Mouse (Mus musculus) embryonic fibroblast, embryonic 13.5 days (primary cell): ENCODE results near the gene Prss45. TPM values are rescaled to one million over a fixed set of nuclear protein-coding genes. Genes with fewer than 3 reads are reported as not detected.
"Not testable (repeated sequence)": the region's sequence is repeated elsewhere in the genome, so short reads cannot be mapped to it uniquely, and the experiment has no call there.

Experiments
- H3K27ac ChIP-seq: 2 replicates; pipeline ENCODE4 v1.5.1; 2012; ENCODE audit warnings: low read length, control low read depth, inconsistent platforms; ENCODE audit not compliant: insufficient read depth
- H3K4me1 ChIP-seq: 2 replicates; pipeline ENCODE4 v1.6.1; 2011; ENCODE audit warnings: low read length; ENCODE audit not compliant: control insufficient read depth, insufficient read depth
- H3K4me3 ChIP-seq: 2 replicates; pipeline ENCODE4 v1.5.1; 2011; ENCODE audit warnings: mild to moderate bottlenecking, control low read depth, low read length; ENCODE audit not compliant: insufficient read depth
- CTCF ChIP-seq: IDR thresholded peaks from 2 replicates; pipeline ENCODE4 v1.5.1; 2011; ENCODE audit warnings: mild to moderate bottlenecking, control low read depth, low read length, moderate library complexity, borderline replicate concordance; ENCODE audit not compliant: insufficient read depth
- POLR2A ChIP-seq: IDR thresholded peaks from 2 replicates; pipeline ENCODE4 v1.6.1; 2011; ENCODE audit warnings: low read depth, mild to moderate bottlenecking, control low read depth, low read length, moderate library complexity
- polyA plus RNA-seq: library from polyadenylated mRNA; stranded (reverse); fragments of >200 nt; gene quantifications from 2 replicates; pipeline ENCODE4 v1.2.4, GENCODE M21; 2011; ENCODE audit warnings: low read depth; ENCODE audit not compliant: missing spikeins, insufficient read length

Gene Prss45
- not detected in 2 replicates for polyA plus RNA-seq

DNA sequence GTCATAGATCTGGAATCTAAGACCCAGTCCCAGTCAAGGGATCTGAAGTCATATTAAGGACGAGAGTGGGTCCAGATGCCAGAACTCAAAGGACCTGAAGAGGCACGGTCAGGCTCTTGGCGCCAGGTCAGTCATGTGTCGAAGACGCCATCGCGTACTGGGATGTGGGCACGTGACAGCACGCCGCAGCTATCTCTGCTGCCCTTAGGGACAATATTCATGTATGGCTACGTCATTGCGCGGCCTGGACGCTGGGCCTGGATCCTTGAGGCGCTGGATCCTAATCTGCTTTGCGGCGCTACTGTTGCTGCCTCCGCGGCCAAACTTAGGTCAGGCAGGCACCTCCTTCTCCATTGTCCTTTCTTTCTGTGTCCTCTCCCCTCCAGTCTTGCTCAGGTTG, at the start of gene Prss45:
Prss45 (plus strand) TSS at position 178 of the 400 bp plus-strand sequence.
- TF ChIP-seq CTCF (no peak), POLR2A (no peak)
- Histone ChIP-seq H3K4me3 (no peak within 1 kb of the TSS), H3K27ac (no peak within 1 kb of the TSS), H3K4me1 (no peaks in the 10 kb centered on the region)

DNA sequence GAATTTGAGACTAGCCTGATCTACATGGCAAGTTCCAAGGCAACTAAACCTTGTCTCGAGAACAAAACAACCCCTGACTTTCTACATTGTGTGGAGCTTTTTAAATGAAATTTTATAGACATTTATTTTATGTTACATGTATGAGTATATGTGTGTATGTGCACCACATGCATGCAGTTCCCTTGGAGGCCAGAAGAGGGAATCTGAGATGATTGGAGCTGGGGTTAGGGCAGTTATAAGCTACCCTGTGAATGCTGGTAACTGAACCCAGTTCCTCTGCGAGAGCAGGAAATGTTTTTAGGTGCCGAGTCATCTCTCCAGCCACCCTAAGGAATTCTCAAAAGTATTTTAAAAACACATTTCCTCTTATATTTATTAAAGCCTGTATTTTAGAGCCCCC, 46.2 kb upstream of the Prss45 start:
- no peak for TF ChIP-seq POLR2A
- no peak for TF ChIP-seq CTCF
- Histone ChIP-seq H3K4me3 (no peak overlapping the region), H3K27ac (no peak overlapping the region), H3K4me1 (no peaks in the 10 kb centered on the region)

DNA sequence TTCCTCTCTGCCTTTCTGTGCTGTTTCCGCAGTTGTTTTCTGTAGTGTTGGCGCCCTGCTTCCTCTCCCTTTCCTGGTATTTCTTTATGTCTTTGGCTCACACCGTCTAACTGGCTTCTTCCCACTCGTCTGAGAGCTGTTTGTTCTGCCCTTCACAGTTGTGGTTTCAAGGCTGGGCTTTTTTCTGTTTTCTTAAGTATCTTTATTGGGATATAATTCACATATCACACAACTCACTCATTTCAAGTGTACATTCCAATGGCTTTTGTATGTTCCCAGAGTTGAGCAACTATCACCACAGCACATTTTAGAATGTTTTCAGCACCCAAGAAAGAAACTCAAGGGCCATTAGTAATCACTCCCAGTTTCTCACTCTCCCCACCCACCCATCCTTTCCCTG, 43.9 kb upstream of the Prss45 start:
- no peaks in the 10 kb centered on the region for H3K4me1 ChIP-seq
- TF ChIP-seq CTCF (no peak), POLR2A (no peak)
- H3K4me3 ChIP-seq, result no peak overlapping the region
- H3K27ac ChIP-seq, result peak overlapping the region; percentile 92

DNA sequence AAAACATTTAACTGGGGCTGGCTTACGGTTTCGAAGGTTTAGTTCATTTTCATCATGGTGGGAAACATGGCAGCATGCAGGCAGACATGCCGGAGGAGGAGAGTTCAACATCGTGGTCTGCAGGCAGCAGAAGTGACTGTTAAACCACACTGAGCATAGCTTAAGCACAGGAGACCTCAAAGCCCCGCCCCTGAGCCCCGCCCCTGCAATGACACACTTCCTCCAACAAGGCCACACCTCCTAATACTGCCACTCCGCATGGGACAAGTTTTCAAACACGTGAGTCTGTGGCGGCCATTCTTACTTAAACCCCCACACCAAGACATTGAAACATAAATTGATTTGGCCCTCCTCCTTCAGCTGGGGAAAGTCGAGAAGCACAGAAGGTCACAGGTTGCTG, 37.4 kb upstream of the Prss45 start:
- H3K27ac ChIP-seq, result no peak overlapping the region
- TF ChIP-seq CTCF (no peak), POLR2A (no peak)
- H3K4me3 ChIP-seq, result no peak overlapping the region
- H3K4me1 ChIP-seq, result no peaks in the 10 kb centered on the region

DNA sequence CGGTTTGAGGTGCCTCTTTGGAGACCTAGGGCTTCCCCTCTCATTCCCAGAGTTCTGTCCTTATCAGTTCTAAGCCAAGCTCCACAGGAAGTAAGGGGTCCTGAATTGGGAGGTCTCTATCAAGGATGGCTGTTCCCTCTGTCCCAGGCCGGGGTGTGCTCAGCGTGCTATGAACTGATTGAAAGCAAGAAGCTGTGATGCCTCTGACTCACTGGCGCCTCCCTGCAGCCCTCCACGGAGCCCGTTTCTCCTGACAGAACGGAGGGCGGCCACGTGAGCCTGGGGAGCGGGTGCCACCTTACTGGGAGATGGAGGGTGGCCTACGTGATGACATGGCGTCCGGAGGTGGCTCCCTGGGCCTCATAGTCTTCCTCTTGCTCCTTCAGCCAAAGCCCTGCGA, 36.5 kb upstream of the Prss45 start, which contains the start of gene Prss42:
Prss42 (plus strand) TSS at position 301 of the 400 bp plus-strand sequence.
- H3K27ac ChIP-seq, result no peak within 1 kb of the TSS
- H3K4me3 ChIP-seq, result no peak within 1 kb of the TSS
- no peaks in the 10 kb centered on the region for H3K4me1 ChIP-seq
- TF ChIP-seq POLR2A (no peak), CTCF (no peak)

DNA sequence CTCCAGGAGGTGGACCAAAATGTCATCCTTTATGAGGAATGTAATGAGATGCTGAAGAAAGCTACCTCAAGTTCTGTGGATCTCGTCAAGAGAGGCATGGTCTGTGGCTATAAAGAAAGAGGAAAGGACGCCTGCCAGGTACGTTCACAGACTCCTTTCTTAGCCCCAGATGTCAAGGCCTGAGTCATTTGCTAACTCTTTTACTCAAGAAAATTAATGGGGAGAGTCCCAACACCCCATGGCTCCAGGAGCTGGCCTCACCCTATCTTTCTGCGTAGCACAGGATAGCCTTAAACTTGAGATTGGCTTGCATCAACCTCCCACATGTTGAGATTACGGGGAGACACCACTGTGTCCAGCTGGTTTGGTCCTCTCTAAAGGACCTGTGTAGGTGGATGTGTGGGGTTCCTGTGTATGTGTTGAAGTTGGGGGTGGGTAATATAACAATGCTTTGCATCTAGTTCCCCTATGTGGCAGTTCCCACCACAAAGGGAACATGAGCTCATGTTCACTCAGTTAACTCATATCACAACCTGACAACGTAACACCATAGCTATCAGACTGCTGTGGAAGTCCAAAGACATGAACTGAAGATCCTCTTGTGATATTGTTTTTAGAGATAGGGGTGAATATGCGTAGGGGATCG, 33.4 kb upstream of the Prss45 start:
- no peak overlapping the region for H3K27ac ChIP-seq
- TF ChIP-seq CTCF, result no peak
- TF ChIP-seq POLR2A, result no peak
- no peaks in the 10 kb centered on the region for H3K4me1 ChIP-seq
- H3K4me3 ChIP-seq, result no peak overlapping the region

DNA sequence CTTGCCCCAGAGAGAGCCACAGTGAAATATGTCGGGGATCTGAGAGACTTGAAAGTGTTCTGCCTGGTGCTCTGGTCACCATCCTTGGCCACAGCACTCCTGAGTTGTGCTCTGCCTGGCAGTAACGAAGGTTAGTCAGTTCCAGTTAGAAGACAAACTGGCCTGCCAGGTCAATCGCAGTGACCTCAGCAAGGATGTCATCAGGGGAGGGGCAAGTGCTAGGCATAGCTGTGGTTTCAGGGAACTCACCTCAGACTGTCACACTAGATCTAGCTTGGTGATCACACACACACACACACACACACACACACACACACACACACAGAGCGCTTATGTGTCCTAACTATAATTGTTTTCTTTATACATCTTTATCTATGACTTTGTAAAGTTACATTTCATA, 31.1 kb upstream of the Prss45 start:
- H3K27ac ChIP-seq, result no peak overlapping the region
- TF ChIP-seq POLR2A, result no peak
- no peak for TF ChIP-seq CTCF
- H3K4me1 ChIP-seq, result no peaks in the 10 kb centered on the region
- H3K4me3 ChIP-seq, result no peak overlapping the region

DNA sequence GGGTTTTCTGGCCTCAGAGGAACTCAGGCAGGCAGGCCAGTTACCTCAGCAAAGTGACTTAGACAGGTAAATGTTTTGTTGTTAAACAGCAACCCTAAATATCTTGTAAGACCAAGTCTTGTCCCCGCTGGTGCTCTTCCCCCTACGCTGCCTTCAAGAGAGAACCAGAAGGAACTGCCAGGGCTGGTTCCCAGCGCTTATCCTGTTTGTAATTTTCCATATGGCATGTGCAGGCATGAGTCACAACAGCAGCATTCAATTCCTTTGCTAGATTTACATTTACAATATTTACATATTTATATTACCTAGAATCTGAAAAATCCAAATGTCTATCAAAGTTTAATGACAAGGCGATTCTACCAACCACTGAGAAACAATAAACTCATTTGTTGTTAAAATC, 24.3 kb upstream of the Prss45 start:
- Histone ChIP-seq H3K4me3 (no peak overlapping the region), H3K4me1 (peaks cover 4% of the 10 kb centered on the region), H3K27ac (peak overlapping the region; percentile 67)
- no peak for TF ChIP-seq POLR2A

DNA sequence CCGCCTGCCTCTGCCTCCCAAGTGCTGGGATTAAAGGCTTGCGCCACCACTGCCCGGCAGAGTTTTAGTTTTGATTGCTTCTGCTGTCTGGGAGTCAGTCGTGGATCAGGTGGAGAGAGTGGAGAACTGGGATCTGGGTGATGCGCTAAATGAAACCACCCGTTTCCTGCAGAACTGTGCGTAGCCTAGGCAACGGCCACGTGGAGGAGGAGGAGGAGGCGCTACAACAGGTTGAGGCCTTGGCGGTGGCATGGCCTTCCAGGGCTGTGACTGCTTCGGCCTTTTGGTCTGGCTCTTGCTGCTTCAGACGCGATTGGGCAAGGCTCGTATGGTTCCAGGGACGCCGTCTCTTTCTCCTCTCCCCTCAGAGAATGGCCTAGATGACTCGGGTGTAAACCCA, 20.6 kb upstream of the Prss45 start, which contains the start of gene Prss44:
Prss44 (plus strand) TSS at position 206 of the 400 bp plus-strand sequence.
- no peak within 1 kb of the TSS for H3K27ac ChIP-seq
- no peak for TF ChIP-seq POLR2A
- no peak for TF ChIP-seq CTCF
- no peak within 1 kb of the TSS for H3K4me3 ChIP-seq
- H3K4me1 ChIP-seq, result peaks cover 4% of the 10 kb centered on the region

DNA sequence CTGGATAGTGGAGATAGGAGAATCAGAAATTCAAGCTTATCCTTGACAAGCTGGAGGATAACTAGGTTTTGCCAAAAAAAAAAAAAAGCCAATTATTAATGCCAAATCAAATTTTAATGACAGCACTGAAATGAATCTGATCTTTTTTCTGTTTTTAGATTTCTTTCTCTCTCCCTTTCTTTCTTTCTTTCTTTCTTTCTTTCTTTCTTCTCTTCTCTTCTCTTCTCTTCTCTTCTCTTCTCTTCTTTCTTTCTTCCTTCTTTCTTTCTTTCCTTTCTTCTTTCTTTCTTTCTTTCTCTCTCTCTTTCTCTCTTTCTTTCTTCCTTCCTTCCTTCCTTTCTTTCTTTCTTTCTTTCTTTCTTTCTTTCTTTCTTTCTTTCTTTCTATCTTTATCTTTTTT, 13.8 kb upstream of the Prss45 start:
- H3K4me3 ChIP-seq, H3K27ac ChIP-seq, H3K4me1 ChIP-seq: not testable (repeated sequence)

DNA sequence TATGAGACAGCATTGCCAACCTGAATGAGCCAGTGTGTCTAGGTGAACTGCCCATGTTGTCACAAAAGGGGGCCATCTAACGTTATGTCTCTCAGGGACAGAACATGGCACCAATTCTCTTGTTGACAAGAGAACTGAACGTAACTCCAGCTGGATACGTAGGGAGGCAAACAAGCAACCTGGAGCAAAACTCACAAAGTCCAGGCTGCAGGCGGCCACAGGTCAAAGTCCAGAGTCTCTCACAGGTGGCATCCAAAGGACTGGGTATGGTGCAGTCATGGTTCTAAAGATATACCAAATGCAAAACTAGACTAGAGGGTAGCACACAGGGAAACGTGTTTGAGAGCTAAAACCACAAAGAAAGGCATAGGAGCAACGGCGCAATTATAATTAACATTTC, 13.0 kb upstream of the Prss45 start:
- no peak for TF ChIP-seq CTCF
- no peak for TF ChIP-seq POLR2A
- no peak overlapping the region for H3K4me3 ChIP-seq

More for the DNA sequence above, 13.0 kb upstream of the Prss45 start:
- H3K4me1 ChIP-seq, result no peaks in the 10 kb centered on the region
- H3K27ac ChIP-seq, result no peak overlapping the region
